Mouse (Mus musculus): ENCODE results near the gene Usb1. TPM values are rescaled to one million over a fixed set of nuclear protein-coding genes. Genes with fewer than 3 reads are reported as not detected.

Gene Usb1
- polyA plus RNA-seq, 1 experiment from 2014 or later: 26.1 TPM

GRCm38 (mm10) chr8:95352151-95352870 lies 20.2 kb downstream of the Usb1 start, which contains the start of gene Mmp15:
Gene Mmp15, plus strand, starts transcription at chr8:95352268.
- H3K4me2 ChIP-seq (ENCODE audit: low read length): peak within 1 kb of the TSS; percentile 81
- peak; percentile 77 for ATAC-seq (ENCODE audit: insufficient number of reproducible peaks, insufficient read depth, low FRiP score, low read depth)
- H3K4me1 ChIP-seq (ENCODE audit: control insufficient read depth in 2 of 2, insufficient read depth in 2 of 2, low read length in 2 of 2): peaks cover 45 to 69% of the 10 kb centered on the region in 2 experiments
- peaks cover 13% of the 10 kb centered on the region for H3K36me3 ChIP-seq (ENCODE audit: control insufficient read depth, insufficient read depth, low read length)
- H3K4me3 ChIP-seq (ENCODE audit: control insufficient read depth in 1 of 2, insufficient read depth in 1 of 2, low read depth in 1 of 2, low read length in 2 of 2): peak within 1 kb of the TSS; percentile 58 to 98
- H3K27me3 ChIP-seq (ENCODE audit: control insufficient read depth, insufficient read depth, low read length): no peaks in the 10 kb centered on the region
- no peaks in the 10 kb centered on the region for H3K9me3 ChIP-seq (ENCODE audit: control insufficient read depth, low read length)
- H3K9ac ChIP-seq (ENCODE audit: low read length): peak within 1 kb of the TSS; percentile 100
- under 1% methylated on average over 71 of the region's 80 CpGs for WGBS
- peak within 1 kb of the TSS; percentile 76 to 83 for H3K27ac ChIP-seq (replicated peaks in 1 of 2; ENCODE audit: control insufficient read depth in 1 of 2, insufficient read depth in 1 of 2, low read depth in 2 of 2, low read length in 2 of 2)

- Histone ChIP-seq H3K27ac (replicated peaks in 1 of 2; ENCODE audit: control insufficient read depth in 1 of 2, insufficient read depth in 1 of 2, low read depth in 2 of 2, low read length in 2 of 2) (peak overlapping the region; percentile 76 to 83), H3K36me3 (ENCODE audit: control insufficient read depth, insufficient read depth, low read length) (peaks cover 13% of the 10 kb centered on the region), H3K27me3 (ENCODE audit: control insufficient read depth, insufficient read depth, low read length) (no peaks in the 10 kb centered on the region), H3K4me1 (ENCODE audit: control insufficient read depth in 2 of 2, insufficient read depth in 2 of 2, low read length in 2 of 2) (peaks cover 49 to 75% of the 10 kb centered on the region in 2 experiments), H3K9ac (ENCODE audit: low read length) (peak overlapping the region; percentile 100), H3K4me3 (ENCODE audit: control insufficient read depth in 1 of 2, insufficient read depth in 1 of 2, low read depth in 1 of 2, low read length in 2 of 2) (peak overlapping the region; percentile 58 to 98), H3K9me3 (ENCODE audit: control insufficient read depth, low read length) (no peaks in the 10 kb centered on the region), H3K4me2 (ENCODE audit: low read length) (peak overlapping the region; percentile 81)
- WGBS: 1% methylated on average over 62 of the region's 62 CpGs
- ATAC-seq (ENCODE audit: insufficient number of reproducible peaks, insufficient read depth, low FRiP score, low read depth): peak; percentile 15; the same call in 1 of the 2 replicates
Observed at GRCm38 (mm10) chr8:95352871-95353866, 21.1 kb downstream of the Usb1 start.

GRCm38 (mm10) chr8:95354606-95355005 lies 22.5 kb downstream of the Usb1 start:
- H3K27ac ChIP-seq (replicated peaks in 1 of 2; ENCODE audit: control insufficient read depth in 1 of 2, insufficient read depth in 1 of 2, low read depth in 2 of 2, low read length in 2 of 2): peak overlapping the region in 1 of 2 experiments; percentile 46; a peak in 2 of 4 replicates
- H3K4me2 ChIP-seq (ENCODE audit: low read length): peak overlapping the region; percentile 81
- H3K4me1 ChIP-seq (ENCODE audit: control insufficient read depth in 2 of 2, insufficient read depth in 2 of 2, low read length in 2 of 2): peaks cover 46 to 75% of the 10 kb centered on the region in 2 experiments
- H3K9me3 ChIP-seq (ENCODE audit: control insufficient read depth, low read length): no peaks in the 10 kb centered on the region
- ATAC-seq (ENCODE audit: insufficient number of reproducible peaks, insufficient read depth, low FRiP score, low read depth): no peak
- peak overlapping the region; percentile 58 to 98 for H3K4me3 ChIP-seq (ENCODE audit: control insufficient read depth in 1 of 2, insufficient read depth in 1 of 2, low read depth in 1 of 2, low read length in 2 of 2)
- peaks cover 13% of the 10 kb centered on the region for H3K36me3 ChIP-seq (ENCODE audit: control insufficient read depth, insufficient read depth, low read length)
- peak overlapping the region; percentile 100 for H3K9ac ChIP-seq (ENCODE audit: low read length)
- 43% methylated on average over 2 of the region's 2 CpGs for WGBS
- H3K27me3 ChIP-seq (ENCODE audit: control insufficient read depth, insufficient read depth, low read length): no peaks in the 10 kb centered on the region

- H3K4me2 ChIP-seq (ENCODE audit: low read length): peak overlapping the region; percentile 55
- H3K36me3 ChIP-seq (ENCODE audit: control insufficient read depth, insufficient read depth, low read length): peaks cover 13% of the 10 kb centered on the region
- no peaks in the 10 kb centered on the region for H3K9me3 ChIP-seq (ENCODE audit: control insufficient read depth, low read length)
- no peaks in the 10 kb centered on the region for H3K27me3 ChIP-seq (ENCODE audit: control insufficient read depth, insufficient read depth, low read length)
- peaks cover 70 to 95% of the 10 kb centered on the region in 2 experiments for H3K4me1 ChIP-seq (ENCODE audit: control insufficient read depth in 2 of 2, insufficient read depth in 2 of 2, low read length in 2 of 2)
- H3K27ac ChIP-seq (replicated peaks in 1 of 2; ENCODE audit: control insufficient read depth in 1 of 2, insufficient read depth in 1 of 2, low read depth in 2 of 2, low read length in 2 of 2): peak overlapping the region; percentile 90 to 94
- peak overlapping the region; percentile 68 for H3K9ac ChIP-seq (ENCODE audit: low read length)
- peak; percentile 35; the same call in 1 of the 2 replicates for ATAC-seq (ENCODE audit: insufficient number of reproducible peaks, insufficient read depth, low FRiP score, low read depth)
- 6% methylated on average over 8 of the region's 8 CpGs for whole genome bisulfite sequencing
- 0 out of 4 replicates have a peak overlapping the region, but pooled peaks of 1 of the 2 experiments have one; percentile 6 for H3K4me3 ChIP-seq (ENCODE audit: control insufficient read depth in 1 of 2, insufficient read depth in 1 of 2, low read depth in 1 of 2, low read length in 2 of 2)
Observed at GRCm38 (mm10) chr8:95358550-95359411, 26.7 kb downstream of the Usb1 start.

GRCm38 (mm10) chr8:95360181-95361015 lies 28.3 kb downstream of the Usb1 start:
- H3K4me3 ChIP-seq (ENCODE audit: control insufficient read depth in 1 of 2, insufficient read depth in 1 of 2, low read depth in 1 of 2, low read length in 2 of 2): peak overlapping the region in 1 of 2 experiments; percentile 10; a peak in 2 of 4 replicates
- H3K36me3 ChIP-seq (ENCODE audit: control insufficient read depth, insufficient read depth, low read length): peaks cover 7% of the 10 kb centered on the region
- no peaks in the 10 kb centered on the region for H3K9me3 ChIP-seq (ENCODE audit: control insufficient read depth, low read length)
- peak overlapping the region; percentile 55 for H3K4me2 ChIP-seq (ENCODE audit: low read length)
- H3K4me1 ChIP-seq (ENCODE audit: control insufficient read depth in 2 of 2, insufficient read depth in 2 of 2, low read length in 2 of 2): peaks cover 62 to 85% of the 10 kb centered on the region in 2 experiments
- peak overlapping the region; percentile 93 to 94 for H3K27ac ChIP-seq (replicated peaks in 1 of 2; ENCODE audit: control insufficient read depth in 1 of 2, insufficient read depth in 1 of 2, low read depth in 2 of 2, low read length in 2 of 2)
- 8% methylated on average over 7 of the region's 7 CpGs for WGBS
- H3K9ac ChIP-seq (ENCODE audit: low read length): peak overlapping the region; percentile 68
- peak; percentile 40 for ATAC-seq (ENCODE audit: insufficient number of reproducible peaks, insufficient read depth, low FRiP score, low read depth)
- H3K27me3 ChIP-seq (ENCODE audit: control insufficient read depth, insufficient read depth, low read length): no peaks in the 10 kb centered on the region

GRCm38 (mm10) chr8:95361016-95361341 lies 28.9 kb downstream of the Usb1 start:
- peak overlapping the region; percentile 65 for H3K9ac ChIP-seq (ENCODE audit: low read length)
- no peak for ATAC-seq (ENCODE audit: insufficient number of reproducible peaks, insufficient read depth, low FRiP score, low read depth)
- WGBS: 37% methylated on average over 3 of the region's 3 CpGs

More at GRCm38 (mm10) chr8:95361016-95361341, 28.9 kb downstream of the Usb1 start:
- Histone ChIP-seq H3K4me2 (ENCODE audit: low read length) (peak overlapping the region; percentile 55), H3K4me3 (ENCODE audit: control insufficient read depth in 1 of 2, insufficient read depth in 1 of 2, low read depth in 1 of 2, low read length in 2 of 2) (no peak overlapping the region; a peak in 1 of 4 replicates), H3K27ac (replicated peaks in 1 of 2; ENCODE audit: control insufficient read depth in 1 of 2, insufficient read depth in 1 of 2, low read depth in 2 of 2, low read length in 2 of 2) (peak overlapping the region; percentile 93 to 94), H3K36me3 (ENCODE audit: control insufficient read depth, insufficient read depth, low read length) (peaks cover 7% of the 10 kb centered on the region), H3K4me1 (ENCODE audit: control insufficient read depth in 2 of 2, insufficient read depth in 2 of 2, low read length in 2 of 2) (peaks cover 58 to 85% of the 10 kb centered on the region in 2 experiments), H3K9me3 (ENCODE audit: control insufficient read depth, low read length) (no peaks in the 10 kb centered on the region), H3K27me3 (ENCODE audit: control insufficient read depth, insufficient read depth, low read length) (no peaks in the 10 kb centered on the region)
